Mouse (Mus musculus) adrenal gland, adult 2 months (tissue): ENCODE measurements around the gene Pdk3. TPM values are rescaled to one million over a fixed set of nuclear protein-coding genes. Genes with fewer than 3 reads are reported as not detected.

ENCODE experiments used
- DNase-seq: peaks from one replicate; pipeline ENCODE4 v3.0.0; 2021
- long read RNA-seq: library from polyadenylated mRNA; stranded (forward); transcript quantifications from one replicate; pipeline ENCODE4 v2.0.0, GENCODE M21; 2021
- polyA plus RNA-seq: library from polyadenylated mRNA; depleted of rRNA; stranded (reverse); fragments of >200 nt; gene quantifications from 2 replicates; pipeline ENCODE4 v1.2.3, GENCODE M21; 2012; rRNA removed
- total RNA-seq, 2 experiments: library from RNA; stranded (reverse); gene quantifications; 2 replicates each; pipeline ENCODE4 v1.2.3; 2021

The Pdk3 gene
- 10 to 100 TPM; 10.1 to 19.8 TPM for total RNA-seq
- 9.8 and 10.7 TPM in 2 replicates for polyA plus RNA-seq
- long read RNA-seq, transcript Pdk3-201 (12 exons, 2,115 nt) = major isoform, 22 of 25 reads
- long read RNA-seq, partial matches to known transcripts = 1 of 25 reads
- long read RNA-seq, other reads (novel, unspliced or antisense) = 2 of 25 reads

DNA sequence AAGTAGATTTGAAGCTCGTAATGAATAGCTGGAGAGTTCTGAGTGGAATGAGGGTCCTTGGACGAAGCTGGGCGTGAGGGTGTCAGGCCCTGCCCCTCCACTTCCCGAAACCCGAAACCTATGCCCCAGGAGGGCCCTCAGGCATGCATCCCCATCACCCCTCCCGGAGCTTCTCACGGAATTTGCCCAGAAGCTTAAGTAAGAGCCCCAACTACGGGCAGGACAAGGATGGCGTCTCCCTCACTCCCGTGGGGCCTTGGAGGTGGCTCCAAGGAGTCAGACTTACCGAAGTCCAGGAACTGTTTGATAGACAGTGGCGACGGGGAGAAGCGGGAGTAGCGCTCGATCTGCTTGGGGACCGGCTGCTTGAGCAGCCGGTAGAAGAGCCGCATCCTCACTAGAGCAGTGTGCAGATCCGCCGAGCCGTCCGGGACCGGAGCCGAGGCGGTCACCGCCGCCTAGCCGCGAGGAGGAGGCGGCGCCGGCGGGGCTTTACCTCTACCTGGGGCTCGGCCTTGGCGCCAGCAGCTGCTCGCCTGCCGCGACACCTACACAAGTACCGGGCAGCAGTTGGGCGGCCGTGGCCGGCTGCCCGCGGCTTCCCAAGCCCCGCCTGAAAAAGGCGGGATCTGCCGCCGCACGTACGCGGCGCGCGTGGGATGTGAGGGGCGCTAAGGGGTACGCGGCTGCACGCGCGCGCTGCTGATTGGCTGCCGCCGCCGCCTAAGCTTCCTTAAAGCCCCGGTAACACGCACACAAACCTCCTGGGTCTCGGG, at the start of gene Pdk3:
Gene Pdk3, minus strand, starts transcription at position 641 of the 776 bp plus-strand sequence.
- peak; percentile 85 for DNase-seq

DNA sequence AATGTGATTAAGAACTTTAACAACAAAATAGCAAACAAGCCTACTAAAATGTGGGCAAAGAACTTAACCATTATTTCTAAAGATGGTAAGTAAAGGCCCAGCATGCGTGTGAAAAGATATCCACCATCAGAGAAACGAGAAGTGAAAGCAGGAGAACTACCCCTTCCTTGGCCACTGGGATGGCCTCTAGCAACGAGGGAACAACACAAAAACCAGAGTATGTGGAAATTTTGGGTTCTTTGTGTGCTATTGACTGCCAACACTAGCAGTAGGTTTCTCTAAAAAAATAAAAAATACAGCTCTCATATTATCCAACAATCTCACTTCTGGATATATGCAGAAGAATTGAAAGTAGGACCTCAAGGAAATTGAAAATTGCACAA, 45.6 kb upstream of the Pdk3 start:
- DNase-seq = no peak

DNA sequence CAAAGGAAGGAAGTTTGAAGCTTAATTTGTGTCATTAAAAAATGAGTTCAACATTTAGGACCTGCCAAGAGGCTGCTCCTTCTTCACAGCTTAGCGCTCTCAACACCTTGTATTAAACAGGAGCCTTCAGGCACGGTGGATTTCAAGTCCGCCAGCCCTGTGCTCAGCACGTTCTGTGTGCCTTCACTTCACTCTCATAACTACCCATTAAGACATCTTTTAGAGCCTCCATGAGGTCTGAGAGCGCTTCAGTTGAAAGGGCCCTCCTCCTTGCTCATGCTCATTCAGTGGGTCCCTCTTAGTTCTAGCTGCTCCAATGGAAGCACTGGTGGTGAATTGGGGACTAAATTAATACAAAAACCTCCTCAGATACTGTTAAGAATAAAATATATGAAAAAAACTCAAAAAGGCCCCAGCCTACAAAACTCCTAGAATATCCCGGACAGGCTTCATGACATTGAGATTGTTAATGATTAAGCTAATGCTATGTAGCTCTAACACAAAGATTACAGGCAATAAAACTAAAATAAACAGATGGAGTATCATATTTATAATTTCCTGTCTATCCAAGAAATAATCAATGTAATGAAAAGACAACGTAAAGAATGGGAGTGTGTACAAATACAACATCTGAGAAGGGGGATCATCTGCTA, 45.1 kb upstream of the Pdk3 start:
- DNase-seq = no peak

DNA sequence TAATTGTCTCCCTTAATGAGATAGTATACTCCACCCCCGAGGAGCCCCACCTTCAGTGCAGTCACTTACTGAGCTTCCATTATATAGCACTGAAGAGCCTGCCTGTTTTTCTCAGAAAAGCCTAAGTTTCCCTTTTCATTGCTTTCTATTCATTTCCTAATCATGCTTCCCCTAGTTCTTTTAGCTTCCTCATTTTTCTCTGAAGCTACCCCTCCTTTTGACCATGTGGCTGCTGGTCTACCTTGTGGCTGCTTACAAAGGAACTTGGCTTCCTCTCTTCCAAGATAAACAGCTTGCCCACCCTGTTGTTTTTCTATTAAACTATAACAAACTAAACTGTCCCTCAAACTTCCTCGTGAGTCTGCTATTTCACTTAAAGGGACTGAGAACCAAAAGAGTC, 31.4 kb upstream of the Pdk3 start:
- DNase-seq = no peak

DNA sequence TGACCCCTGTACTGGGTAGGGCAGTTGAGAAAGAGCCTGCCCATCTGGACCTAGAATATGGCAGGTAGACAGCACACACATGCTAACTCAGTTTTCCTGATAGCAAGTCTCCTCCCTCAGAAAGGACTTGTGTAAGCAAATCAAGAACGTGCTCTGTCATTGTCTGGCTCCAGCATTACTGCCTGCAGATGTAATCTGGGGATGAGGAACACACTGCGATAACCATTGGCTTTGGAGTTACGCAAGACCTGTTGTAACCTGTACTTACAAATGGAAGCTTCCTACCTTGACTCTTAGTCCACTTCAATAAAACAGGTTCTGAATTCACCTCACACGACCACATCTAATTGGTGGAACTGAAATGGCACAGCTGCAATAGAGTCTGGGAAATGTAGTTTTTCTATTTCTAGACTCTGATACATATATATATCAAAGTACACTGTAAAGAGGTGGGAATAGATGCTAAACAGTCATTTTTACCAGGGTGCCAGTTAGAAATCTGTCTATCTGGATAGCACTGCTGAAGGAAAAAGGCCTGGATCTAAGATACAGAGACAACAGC, 30.6 kb upstream of the Pdk3 start:
- no peak for DNase-seq

DNA sequence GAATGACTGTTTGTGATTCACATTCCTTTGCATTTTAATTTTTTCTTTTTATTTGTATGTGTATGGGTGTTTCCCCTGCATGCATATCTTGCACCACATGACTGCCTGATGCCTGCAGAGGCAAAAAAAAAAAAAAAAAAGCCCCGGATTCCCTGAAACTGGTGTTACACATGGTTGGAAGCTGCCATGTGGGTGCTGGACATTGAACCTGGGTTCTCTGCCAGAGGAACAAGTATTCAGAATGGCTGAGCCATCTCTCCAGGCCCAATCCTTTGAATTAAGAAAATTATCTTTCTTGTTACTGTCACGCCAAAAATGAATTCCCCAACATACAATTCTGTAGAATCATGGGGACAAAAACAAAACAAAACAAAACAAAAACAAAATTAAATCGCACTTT, 25.8 kb upstream of the Pdk3 start:
- DNase-seq = no peak

DNA sequence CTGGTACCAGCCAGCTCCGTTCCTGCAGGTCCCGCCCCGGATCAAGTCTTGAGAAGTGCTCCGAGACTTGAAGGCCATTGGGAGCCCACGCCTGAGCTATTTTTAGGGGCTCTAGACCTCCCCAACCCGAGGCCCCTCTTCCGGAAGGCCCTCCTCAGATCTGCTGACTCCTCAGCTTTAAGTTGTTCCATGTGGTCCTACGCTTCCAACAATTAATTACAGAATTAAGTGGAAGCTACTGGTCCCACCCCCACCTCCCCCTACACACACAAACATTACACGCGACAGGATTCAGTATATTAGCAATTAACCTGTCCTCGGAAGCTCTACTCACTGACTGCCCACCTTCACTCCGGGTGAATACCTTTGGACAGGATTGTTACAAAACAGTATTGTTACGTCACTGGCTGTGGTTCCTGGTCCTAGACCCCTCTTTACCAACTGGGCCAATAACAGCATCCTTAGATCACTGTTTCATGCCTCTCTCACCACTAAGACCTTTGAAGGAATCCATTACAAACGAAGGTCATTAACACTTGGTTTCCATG, 410 bp upstream of the Pdk3 start:
- DNase-seq = no peak

DNA sequence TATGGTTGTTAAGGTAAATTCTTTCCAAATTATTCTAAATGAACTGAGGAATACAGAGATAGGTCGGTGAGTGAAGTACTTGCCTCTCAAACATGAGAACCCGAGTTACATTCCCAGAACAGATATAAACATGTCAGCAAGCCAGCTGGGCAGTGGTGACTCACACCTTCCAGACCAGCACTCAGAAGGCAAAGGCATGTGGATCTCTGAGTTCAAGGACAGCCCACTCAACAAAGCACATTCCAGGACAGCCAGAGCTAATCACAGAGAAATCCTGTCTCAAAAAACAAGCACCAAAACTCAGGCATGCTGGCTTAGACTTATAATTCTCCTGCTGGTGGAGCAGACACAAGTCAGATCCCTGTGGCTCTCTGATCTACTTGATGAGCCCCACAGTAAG, 6.2 kb downstream of the Pdk3 start:
- peak; percentile 18 for DNase-seq

DNA sequence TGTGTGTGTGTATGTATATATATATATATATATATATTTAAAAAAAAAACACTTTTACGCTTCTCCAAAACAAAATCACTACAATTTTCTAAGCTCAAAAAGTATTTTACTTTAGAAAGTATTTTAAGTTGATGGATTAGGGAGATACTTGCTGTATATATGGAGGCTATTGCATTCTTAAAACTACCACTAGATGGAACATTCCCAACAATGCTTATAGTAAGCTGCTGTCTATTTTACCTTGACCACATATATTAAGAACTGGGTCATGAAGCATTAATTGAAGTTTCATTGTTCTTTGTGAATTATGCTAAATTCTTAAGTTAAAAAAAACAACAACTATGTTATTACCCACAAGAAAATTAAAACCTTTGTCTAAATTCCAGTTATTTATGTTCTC, 24.0 kb downstream of the Pdk3 start:
- DNase-seq = no peak

DNA sequence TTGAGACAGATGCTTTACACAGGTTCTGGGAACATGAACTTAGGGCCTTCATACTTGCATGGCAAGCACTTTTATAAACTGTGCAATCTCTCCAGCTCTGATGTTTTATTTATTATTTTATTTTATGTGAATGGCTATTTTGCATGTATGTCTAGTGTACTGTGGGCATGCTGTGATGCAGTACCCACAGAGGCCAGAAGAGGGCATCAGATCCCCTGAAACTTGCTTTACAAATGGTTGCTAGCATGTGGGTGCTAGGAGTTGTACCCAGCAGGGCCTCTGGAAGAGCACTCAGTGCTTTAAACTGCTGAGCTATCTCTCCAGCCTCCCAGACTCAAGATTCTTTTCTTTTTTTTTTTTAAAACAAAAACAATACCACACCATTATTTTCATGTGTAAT, 38.8 kb downstream of the Pdk3 start:
- peak; percentile 23 for DNase-seq

DNA sequence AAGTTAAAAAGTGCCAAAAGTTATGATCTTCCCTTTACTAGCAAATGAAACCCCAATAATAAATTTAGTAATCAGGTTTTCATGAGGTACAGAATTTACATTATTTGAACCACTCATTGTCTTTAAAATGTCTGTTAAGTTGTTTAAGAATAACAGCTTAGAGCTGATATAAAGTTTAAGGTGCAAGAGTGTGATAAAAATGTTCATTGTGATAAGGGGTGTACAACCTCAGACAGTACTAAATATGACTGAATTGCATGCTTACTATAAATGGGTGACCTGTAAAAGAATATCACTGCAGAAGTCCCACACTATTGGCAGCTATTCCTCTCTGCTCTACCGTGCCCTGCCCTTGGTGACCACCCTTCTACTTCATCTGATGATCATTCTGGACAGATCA, 42.4 kb downstream of the Pdk3 start:
- no peak for DNase-seq

DNA sequence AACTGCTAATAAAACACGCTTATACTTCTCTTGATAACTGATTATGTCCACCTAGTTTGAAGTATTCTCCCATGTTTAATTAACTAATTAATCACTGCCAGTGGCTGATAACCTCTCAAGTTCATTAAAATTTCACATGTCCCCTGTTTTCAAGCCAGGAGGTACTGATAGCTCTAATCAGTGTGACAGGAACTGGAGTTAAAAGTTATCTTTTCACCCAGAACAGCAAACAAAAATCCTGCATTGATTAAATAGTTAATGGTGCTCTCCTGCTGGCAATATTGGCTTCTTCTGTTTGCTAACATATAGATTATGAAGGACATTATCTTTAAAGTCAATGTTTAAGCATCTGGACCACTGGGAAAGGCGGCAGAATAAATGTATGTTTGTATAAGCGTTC, 71.2 kb downstream of the Pdk3 start:
- no peak for DNase-seq

DNA sequence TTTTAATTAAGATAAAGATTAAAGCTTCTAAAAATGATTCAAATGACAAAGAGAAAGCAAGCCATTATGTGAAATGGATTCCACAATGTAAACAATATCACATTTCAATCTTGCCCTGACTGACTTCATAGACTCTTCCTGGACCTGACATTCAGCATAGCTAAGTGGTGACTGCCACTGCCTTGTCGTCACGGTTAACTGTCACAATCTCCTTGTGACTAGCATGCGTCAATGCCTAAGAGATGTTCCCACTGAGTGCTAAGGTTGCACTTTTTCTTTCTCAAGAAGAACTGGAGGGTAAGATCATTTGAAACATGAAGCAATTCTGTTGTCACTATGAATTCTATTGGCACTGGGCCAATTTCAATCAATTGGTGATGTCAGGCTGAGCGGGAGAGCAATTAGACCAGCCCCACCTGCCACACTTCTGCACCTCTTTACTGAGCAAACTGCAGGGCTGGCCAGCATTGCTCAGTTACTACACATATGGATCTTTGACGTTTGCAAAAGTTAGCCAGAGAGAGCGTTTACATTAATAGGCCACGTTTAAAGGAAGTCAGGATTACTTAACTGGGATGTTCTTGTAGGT, 75.0 kb downstream of the Pdk3 start:
- DNase-seq = no peak

DNA sequence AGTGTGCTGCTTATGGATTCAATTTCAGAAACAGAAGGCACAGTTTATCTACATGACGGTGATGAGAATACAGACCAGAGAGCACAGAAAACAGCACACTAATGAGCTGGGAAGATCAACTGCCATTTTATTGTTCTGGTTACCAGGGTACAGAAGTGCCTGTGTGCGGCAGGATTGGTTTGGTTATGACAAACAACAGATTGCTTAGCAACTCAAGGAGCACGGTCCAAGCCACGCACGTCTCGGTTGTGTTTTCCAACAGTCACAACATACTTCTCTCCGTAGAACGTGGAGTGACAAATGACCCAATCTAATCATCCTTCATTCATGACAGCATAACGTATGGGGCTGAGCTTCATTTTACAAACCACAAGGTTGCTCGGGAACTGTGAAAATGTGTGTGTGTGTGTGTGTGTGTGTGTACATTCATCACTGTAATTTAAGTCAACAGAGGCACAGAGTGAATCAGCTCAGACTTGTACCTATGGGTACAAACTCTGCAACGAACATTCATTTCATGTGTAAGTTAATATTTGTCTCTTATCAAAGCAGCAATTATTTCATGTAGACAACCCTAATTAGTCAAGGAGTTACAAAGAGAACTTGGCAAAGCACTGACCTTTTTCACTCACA, 76.7 kb downstream of the Pdk3 start:
- no peak for DNase-seq

DNA sequence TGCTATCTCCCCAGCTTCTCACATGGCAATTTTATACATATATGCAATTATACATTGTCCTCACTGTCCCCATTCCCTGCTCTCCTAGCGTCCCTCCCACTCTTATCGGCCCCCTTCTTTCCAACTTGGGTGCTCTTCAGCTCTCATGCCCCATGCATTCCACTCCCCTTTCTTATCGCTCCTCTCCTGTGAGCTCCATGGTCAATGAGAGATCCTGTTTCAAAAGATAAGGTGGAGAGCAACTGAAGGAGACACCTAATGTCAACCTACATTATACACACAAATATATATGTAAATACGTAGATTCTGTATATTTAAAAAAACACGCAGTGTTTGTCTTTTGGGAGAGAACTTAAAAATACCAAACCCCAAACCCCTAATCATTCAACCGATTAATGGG, 81.4 kb downstream of the Pdk3 start:
- no peak for DNase-seq

DNA sequence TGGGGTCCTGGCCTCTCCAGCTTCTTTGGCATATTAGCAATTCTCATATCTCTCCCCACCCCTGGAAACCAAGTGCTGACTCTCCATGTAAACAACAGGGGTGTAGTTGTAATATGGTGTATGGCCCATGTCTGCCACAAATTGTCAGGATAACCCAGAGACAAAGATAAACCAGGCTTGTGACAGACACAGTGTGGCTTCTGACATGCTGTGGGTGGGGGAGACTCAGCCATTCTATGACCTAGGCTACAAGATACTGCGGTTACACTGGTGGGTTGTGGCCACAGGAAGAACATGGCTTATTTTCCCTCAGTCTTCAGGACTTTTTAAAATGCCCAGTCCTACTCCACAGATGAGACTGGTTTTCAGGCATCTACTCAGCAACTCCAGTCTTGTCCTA, 82.8 kb downstream of the Pdk3 start:
- DNase-seq = no peak

DNA sequence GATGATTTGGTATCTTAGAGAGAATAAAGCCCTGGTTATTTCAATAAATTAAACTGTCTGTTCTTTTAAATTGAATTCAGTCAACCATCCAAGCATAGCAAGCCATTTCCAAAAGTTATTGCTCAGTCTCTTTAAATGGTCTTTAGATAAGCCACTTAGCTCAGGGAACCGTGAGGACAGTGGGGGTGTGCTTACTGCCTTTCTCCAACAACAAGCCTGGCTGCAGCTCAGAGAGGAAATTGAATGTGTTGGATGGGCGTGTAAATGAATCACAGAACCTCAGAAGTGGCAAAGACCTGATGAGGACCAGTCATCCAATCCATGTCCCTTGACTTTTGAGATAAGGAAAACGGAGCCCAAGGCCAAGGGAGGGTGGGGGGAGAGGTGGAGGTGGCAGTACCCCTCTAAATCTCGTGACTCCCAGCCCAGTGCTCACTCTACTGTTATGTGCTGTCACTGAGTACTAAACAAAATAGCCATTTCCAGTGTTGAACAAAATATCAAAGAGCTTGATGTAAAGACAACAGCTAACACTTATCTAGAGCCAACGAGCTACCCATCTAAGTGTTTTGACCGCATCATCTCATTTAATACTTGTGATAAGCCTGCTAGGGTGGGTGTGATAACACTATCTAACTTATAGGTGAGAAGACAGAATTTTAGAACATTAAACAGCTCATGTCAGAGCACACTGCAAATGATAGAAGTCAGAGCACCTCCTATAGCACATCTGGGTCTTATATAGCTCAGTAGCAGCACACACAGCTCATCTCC, 98.8 kb downstream of the Pdk3 start:
- DNase-seq = no peak

DNA sequence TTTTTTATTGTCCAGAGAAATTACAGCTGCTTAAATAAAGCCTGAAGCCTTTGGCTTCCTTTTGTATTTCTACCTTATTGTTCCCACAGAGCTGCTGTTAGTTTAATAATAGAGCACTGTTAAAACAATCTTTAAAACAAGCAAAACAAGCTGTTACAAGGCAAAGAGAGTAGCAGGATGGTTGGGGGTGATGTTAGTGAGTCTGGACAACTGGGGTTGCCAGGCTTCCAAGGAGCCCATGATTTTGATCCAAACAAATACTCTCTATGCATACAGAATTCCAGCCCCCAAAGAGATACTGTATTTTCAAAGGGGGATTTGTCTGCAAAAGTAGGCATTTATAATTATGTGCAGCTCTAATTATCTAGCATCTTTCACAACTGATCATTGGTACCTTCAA, 99.6 kb downstream of the Pdk3 start:
- no peak for DNase-seq

DNA sequence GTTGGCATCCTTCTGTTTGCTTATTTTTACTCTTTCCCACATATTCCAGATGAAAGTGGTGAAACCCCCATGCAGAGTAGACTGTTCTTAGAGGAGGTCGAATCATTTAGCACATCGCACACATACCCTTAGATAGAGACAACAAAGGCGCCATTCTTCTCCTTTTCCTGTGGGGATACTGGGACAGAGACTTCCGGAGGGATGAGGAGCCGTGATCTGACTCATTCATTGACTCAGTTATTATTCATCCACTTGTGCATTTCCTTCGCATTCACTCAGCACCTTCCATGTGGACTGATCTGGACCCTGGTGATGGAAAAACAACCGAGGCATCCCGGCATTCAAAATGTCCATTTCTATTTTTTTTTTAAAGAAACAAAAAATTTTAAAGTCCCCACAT, 101.1 kb downstream of the Pdk3 start:
- no peak for DNase-seq

DNA sequence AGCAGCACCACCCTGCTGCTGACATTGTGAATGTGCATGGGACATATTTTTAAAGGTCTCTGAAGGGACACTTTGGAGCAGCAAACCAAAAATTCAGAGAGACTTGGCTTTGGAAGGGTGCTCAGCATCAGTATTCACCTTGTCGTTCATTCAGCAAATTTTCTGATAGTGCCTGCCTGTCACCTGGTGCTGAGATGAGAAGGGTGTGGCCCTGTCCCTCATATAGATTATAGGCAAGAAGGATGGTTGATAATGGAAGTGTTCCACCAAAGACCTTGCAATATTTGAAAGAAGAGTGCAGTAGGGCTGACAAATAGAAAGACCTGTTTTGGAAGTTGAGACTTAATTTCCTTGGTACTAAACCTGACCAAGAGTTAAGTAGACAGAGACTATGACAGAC, 102.5 kb downstream of the Pdk3 start:
- DNase-seq = no peak
